Mouse (Mus musculus) frontal cortex, postnatal 36 days (tissue): Measurements from ENCODE around the gene Nkx2-3.
A peak's percentile ranks its signal among the peaks of the same experiment; 100 is the strongest.

Experiments
- DNase-seq, 2 experiments: peaks; one replicate each; pipeline ENCODE4 v3.0.0; 2022; ENCODE audit warnings: low spot score in 2 of 2

The Nkx2-3 gene

GRCm38 (mm10) chr19:43605666-43606551 is 6.2 kb upstream of the Nkx2-3 start:
- no peak for DNase-seq

GRCm38 (mm10) chr19:43606552-43607530 is 5.3 kb upstream of the Nkx2-3 start:
- DNase-seq, result no peak

GRCm38 (mm10) chr19:43607842-43608680 is 4.1 kb upstream of the Nkx2-3 start:
- DNase-seq, result peak in 1 of 2 experiments; percentile 31

- DNase-seq, result no peak
Observed at GRCm38 (mm10) chr19:43608711-43609457, 3.2 kb upstream of the Nkx2-3 start.

- DNase-seq, result no peak
Observed at GRCm38 (mm10) chr19:43609458-43610330, 2.4 kb upstream of the Nkx2-3 start.

- DNase-seq, result no peak
Observed at GRCm38 (mm10) chr19:43610341-43610848, 1.7 kb upstream of the Nkx2-3 start.

- DNase-seq, result no peak
Observed at GRCm38 (mm10) chr19:43611110-43611509, 1.0 kb upstream of the Nkx2-3 start.

- no peak for DNase-seq
Observed at GRCm38 (mm10) chr19:43611561-43611960, 564 bp upstream of the Nkx2-3 start.

GRCm38 (mm10) chr19:43612501-43612971 is 411 bp downstream of the Nkx2-3 start:
- peak in 1 of 2 experiments; percentile 5 for DNase-seq

- peak in 1 of 2 experiments; percentile 13 for DNase-seq
Observed at GRCm38 (mm10) chr19:43613293-43614130, 1.4 kb downstream of the Nkx2-3 start.

GRCm38 (mm10) chr19:43614341-43615073 is 2.4 kb downstream of the Nkx2-3 start:
- peak in 1 of 2 experiments; percentile 11 for DNase-seq

GRCm38 (mm10) chr19:43615074-43615445 is 2.9 kb downstream of the Nkx2-3 start:
- no peak for DNase-seq

GRCm38 (mm10) chr19:43615571-43616414 is 3.7 kb downstream of the Nkx2-3 start:
- DNase-seq, result no peak

GRCm38 (mm10) chr19:43616415-43616861 is 4.3 kb downstream of the Nkx2-3 start:
- no peak for DNase-seq

GRCm38 (mm10) chr19:43616889-43617288 is 4.8 kb downstream of the Nkx2-3 start:
- no peak for DNase-seq

GRCm38 (mm10) chr19:43617761-43618349 is 5.7 kb downstream of the Nkx2-3 start:
- no peak for DNase-seq
